Mouse (Mus musculus) hindbrain, embryonic 16.5 days (tissue): ENCODE data around the gene Gm9747. TPM values are rescaled to one million over a fixed set of nuclear protein-coding genes. Genes with fewer than 3 reads are reported as not detected.

Experiments used
- ATAC-seq: fragments of 200-750 bp; cut with Nextera tagmentation; 2 replicates; pipeline ENCODE4 v1.8.0; 2017; ENCODE audit warnings: moderate TSS enrichment, moderate library complexity
- H3K27ac ChIP-seq: fragments of 300-500 bp; sonication (generic); 2 replicates; pipeline ENCODE4 v1.5.1; 2014; ENCODE audit warnings: low read depth, mild to moderate bottlenecking, control low read depth, low read length, moderate library complexity
- H3K27me3 ChIP-seq: fragments of 300-500 bp; sonication (generic); replicated peaks from 2 replicates; pipeline ENCODE4 v1.6.1; 2014; ENCODE audit warnings: low read length; ENCODE audit not compliant: control insufficient read depth, insufficient read depth
- H3K36me3 ChIP-seq: fragments of 300-500 bp; sonication (generic); 2 replicates; pipeline ENCODE4 v1.6.1; 2014; ENCODE audit warnings: mild to moderate bottlenecking, low read length, moderate library complexity, mixed read lengths; ENCODE audit not compliant: control insufficient read depth, insufficient read depth
- H3K4me1 ChIP-seq: fragments of 300-500 bp; sonication (generic); 2 replicates; pipeline ENCODE4 v1.6.1; 2014; ENCODE audit warnings: low read depth, low read length; ENCODE audit not compliant: control insufficient read depth, insufficient read depth
- H3K4me2 ChIP-seq: fragments of 300-500 bp; sonication (generic); 2 replicates; pipeline ENCODE4 v1.6.1; 2014; ENCODE audit warnings: mild to moderate bottlenecking, low read length, control low read depth, moderate library complexity
- H3K4me3 ChIP-seq: fragments of 300-500 bp; sonication (generic); 2 replicates; pipeline ENCODE4 v1.5.1; 2014; ENCODE audit warnings: mild to moderate bottlenecking, low read length, control low read depth, moderate library complexity
- H3K9ac ChIP-seq: fragments of 300-500 bp; sonication (generic); 2 replicates; pipeline ENCODE4 v1.6.1; 2014; ENCODE audit warnings: low read depth, mild to moderate bottlenecking, control low read depth, low read length, moderate library complexity
- H3K9me3 ChIP-seq: fragments of 300-500 bp; sonication (generic); 2 replicates; pipeline ENCODE4 v1.6.1; 2014; ENCODE audit warnings: mild to moderate bottlenecking, low read length, moderate library complexity; ENCODE audit not compliant: control insufficient read depth
- WGBS: fragments of 180-500 bp; shearing (Covaris S2); extraction: QIAGEN DNeasy Blood & Tissue Kit; methylation state at CpG from one replicate; pipeline ENCODE4 v1.1.7; 2014; 5-methylcytosine and 5-hydroxymethylcytosine counted together
- polyA plus RNA-seq: library from polyadenylated mRNA; unstranded; fragments of >200 nt; fragmentation: Nextera tagmentation; extraction: Ambion mirVana; gene quantifications from 2 replicates; pipeline ENCODE4 v1.2.1, GENCODE M21; 2015

Gm9747 gene
- polyA plus RNA-seq, 1 experiment from 2014 or later = 27.2 TPM

- ATAC-seq = peak; percentile 37; the same call in 1 of the 2 replicates
- Histone ChIP-seq H3K4me1 (no peaks in the 10 kb centered on the region), H3K36me3 (no peaks in the 10 kb centered on the region), H3K27ac (no peak overlapping the region), H3K27me3 (no peaks in the 10 kb centered on the region), H3K9me3 (no peaks in the 10 kb centered on the region), H3K4me3 (no peak overlapping the region), H3K4me2 (no peak overlapping the region), H3K9ac (no peak overlapping the region)
- 69% methylated on average over 1 of the region's 1 CpGs for WGBS
These were observed 11.4 kb upstream of the Gm9747 start for GRCm38 (mm10) chr1:82221462-82221861.

GRCm38 (mm10) chr1:82223042-82223795 is 9.7 kb upstream of the Gm9747 start:
- Histone ChIP-seq H3K9ac (no peak overlapping the region), H3K36me3 (no peaks in the 10 kb centered on the region), H3K4me3 (no peak overlapping the region), H3K4me1 (no peaks in the 10 kb centered on the region), H3K27me3 (no peaks in the 10 kb centered on the region), H3K4me2 (no peak overlapping the region), H3K9me3 (no peaks in the 10 kb centered on the region), H3K27ac (no peak overlapping the region)
- no peak for ATAC-seq
- 87% methylated on average over 5 of the region's 5 CpGs for WGBS

- no peak overlapping the region for H3K4me3 ChIP-seq
- no peak overlapping the region for H3K27ac ChIP-seq
- no peaks in the 10 kb centered on the region for H3K9me3 ChIP-seq
- H3K9ac ChIP-seq = no peak overlapping the region
- no peaks in the 10 kb centered on the region for H3K27me3 ChIP-seq
- no peak overlapping the region for H3K4me2 ChIP-seq
- H3K4me1 ChIP-seq = no peaks in the 10 kb centered on the region
- no peaks in the 10 kb centered on the region; the same call in 1 of the 2 replicates for H3K36me3 ChIP-seq
- no peak for ATAC-seq
These were observed 4.1 kb upstream of the Gm9747 start for GRCm38 (mm10) chr1:82228841-82229240.

GRCm38 (mm10) chr1:82234616-82235015 is 1.7 kb downstream of the Gm9747 start:
- no peak for ATAC-seq
- Histone ChIP-seq H3K27ac (no peak overlapping the region), H3K4me1 (no peaks in the 10 kb centered on the region), H3K4me3 (no peak overlapping the region), H3K9ac (no peak overlapping the region), H3K36me3 (no peaks in the 10 kb centered on the region; the same call in 1 of the 2 replicates), H3K4me2 (no peak overlapping the region), H3K27me3 (no peaks in the 10 kb centered on the region), H3K9me3 (no peaks in the 10 kb centered on the region)
- 91% methylated on average over 3 of the region's 3 CpGs for WGBS

GRCm38 (mm10) chr1:82235455-82236104 is 2.7 kb downstream of the Gm9747 start:
- no peaks in the 10 kb centered on the region for H3K9me3 ChIP-seq
- H3K4me1 ChIP-seq = no peaks in the 10 kb centered on the region
- H3K27ac ChIP-seq = no peak overlapping the region
- 57% methylated on average over 3 of the region's 3 CpGs for WGBS
- H3K36me3 ChIP-seq = no peaks in the 10 kb centered on the region; the same call in 1 of the 2 replicates
- H3K4me2 ChIP-seq = no peak overlapping the region
- no peak overlapping the region for H3K9ac ChIP-seq
- no peak for ATAC-seq
- no peaks in the 10 kb centered on the region for H3K27me3 ChIP-seq
- H3K4me3 ChIP-seq = no peak overlapping the region

GRCm38 (mm10) chr1:82238245-82238644 is 5.3 kb downstream of the Gm9747 start:
- 81% methylated on average over 4 of the region's 4 CpGs for WGBS
- no peak overlapping the region for H3K9ac ChIP-seq

GRCm38 (mm10) chr1:82239409-82240201 is 6.7 kb downstream of the Gm9747 start:
- WGBS = 75% methylated on average over 3 of the region's 3 CpGs
- H3K4me1 ChIP-seq = no peaks in the 10 kb centered on the region
- no peaks in the 10 kb centered on the region for H3K27me3 ChIP-seq
- no peaks in the 10 kb centered on the region for H3K9me3 ChIP-seq
- no peak overlapping the region for H3K27ac ChIP-seq
- no peaks in the 10 kb centered on the region for H3K36me3 ChIP-seq
- H3K9ac ChIP-seq = no peak overlapping the region
- no peak for ATAC-seq
- no peak overlapping the region for H3K4me2 ChIP-seq
- H3K4me3 ChIP-seq = no peak overlapping the region

More at GRCm38 (mm10) chr1:82238245-82238644, 5.3 kb downstream of the Gm9747 start:
- H3K9me3 ChIP-seq = no peaks in the 10 kb centered on the region
- no peak overlapping the region for H3K27ac ChIP-seq
- H3K4me1 ChIP-seq = no peaks in the 10 kb centered on the region
- no peaks in the 10 kb centered on the region for H3K27me3 ChIP-seq
- H3K4me3 ChIP-seq = no peak overlapping the region
- H3K36me3 ChIP-seq = no peaks in the 10 kb centered on the region; the same call in 1 of the 2 replicates
- H3K4me2 ChIP-seq = no peak overlapping the region
- ATAC-seq = no peak

GRCm38 (mm10) chr1:82243260-82243825 is 10.4 kb downstream of the Gm9747 start:
- H3K4me1 ChIP-seq = no peaks in the 10 kb centered on the region
- H3K27me3 ChIP-seq = no peaks in the 10 kb centered on the region
- no peak overlapping the region for H3K9ac ChIP-seq
- peak; percentile 89 for ATAC-seq
- no peaks in the 10 kb centered on the region for H3K36me3 ChIP-seq
- H3K4me3 ChIP-seq = no peak overlapping the region
- no peak overlapping the region for H3K27ac ChIP-seq
- H3K9me3 ChIP-seq = no peaks in the 10 kb centered on the region
- 69% methylated on average over 6 of the region's 6 CpGs for WGBS
- H3K4me2 ChIP-seq = no peak overlapping the region

GRCm38 (mm10) chr1:82245002-82245401 is 12.1 kb downstream of the Gm9747 start:
- H3K4me3 ChIP-seq = no peak overlapping the region
- H3K4me2 ChIP-seq = no peak overlapping the region
- 75% methylated on average over 5 of the region's 5 CpGs for WGBS
- no peaks in the 10 kb centered on the region for H3K9me3 ChIP-seq
- H3K27ac ChIP-seq = no peak overlapping the region
- H3K27me3 ChIP-seq = no peaks in the 10 kb centered on the region
- no peak overlapping the region for H3K9ac ChIP-seq
- no peaks in the 10 kb centered on the region for H3K4me1 ChIP-seq
- H3K36me3 ChIP-seq = no peaks in the 10 kb centered on the region
- no peak for ATAC-seq
